Mouse (Mus musculus) lung, embryonic 15.5 days (tissue): ENCODE data around the gene Aadacl3. TPM values are rescaled to one million over a fixed set of nuclear protein-coding genes. Genes with fewer than 3 reads are reported as not detected.
A peak's percentile ranks its signal among the peaks of the same experiment; 100 is the strongest.

Experiments used
- ATAC-seq: fragments of 200-750 bp; cut with Nextera tagmentation; 2 replicates; pipeline ENCODE4 v1.8.0; 2017; ENCODE audit warnings: moderate number of reproducible peaks, borderline replicate concordance; ENCODE audit not compliant: low FRiP score, low TSS enrichment; ENCODE audit errors: extremely low read depth
- H3K27ac ChIP-seq: fragments of 300-500 bp; sonication (generic); 2 replicates; pipeline ENCODE4 v1.5.1; 2015; ENCODE audit warnings: moderate library complexity, mild to moderate bottlenecking, inconsistent platforms
- H3K27me3 ChIP-seq: fragments of 300-500 bp; sonication (generic); 2 replicates; pipeline ENCODE4 v1.6.1; 2015; ENCODE audit warnings: inconsistent platforms
- H3K36me3 ChIP-seq: fragments of 300-500 bp; sonication (generic); 2 replicates; pipeline ENCODE4 v1.6.1; 2015; ENCODE audit warnings: inconsistent platforms
- H3K4me1 ChIP-seq: fragments of 300-500 bp; sonication (generic); 2 replicates; pipeline ENCODE4 v1.6.1; 2015; ENCODE audit warnings: inconsistent platforms
- H3K4me2 ChIP-seq: fragments of 300-500 bp; sonication (generic); 2 replicates; pipeline ENCODE4 v1.6.1; 2015; ENCODE audit warnings: inconsistent platforms, mild to moderate bottlenecking, moderate library complexity
- H3K4me3 ChIP-seq: fragments of 300-500 bp; sonication (generic); 2 replicates; pipeline ENCODE4 v1.5.1; 2015; ENCODE audit warnings: mild to moderate bottlenecking, inconsistent platforms
- H3K9ac ChIP-seq: fragments of 300-500 bp; sonication (generic); 2 replicates; pipeline ENCODE4 v1.6.1; 2015; ENCODE audit warnings: inconsistent platforms
- H3K9me3 ChIP-seq: fragments of 300-500 bp; sonication (generic); 2 replicates; pipeline ENCODE4 v1.6.1; 2016; ENCODE audit warnings: inconsistent platforms
- WGBS: fragments of 180-500 bp; shearing (Covaris S2); methylation state at CpG from one replicate; pipeline ENCODE4 v1.1.7; 2015; 5-methylcytosine and 5-hydroxymethylcytosine counted together
- polyA plus RNA-seq: library from polyadenylated mRNA; unstranded; fragments of >200 nt; fragmentation: Nextera tagmentation; extraction: Ambion mirVana; gene quantifications from 2 replicates; pipeline ENCODE4 v1.2.1, GENCODE M21; 2015

Gene Aadacl3
- polyA plus RNA-seq, 1 experiment from 2014 or later: not detected

- 68% methylated on average over 5 of the region's 5 CpGs for WGBS
- Histone ChIP-seq H3K9me3 (no peaks in the 10 kb centered on the region), H3K36me3 (no peaks in the 10 kb centered on the region), H3K9ac (no peak overlapping the region), H3K4me1 (no peaks in the 10 kb centered on the region), H3K27me3 (no peaks in the 10 kb centered on the region), H3K4me3 (no peak overlapping the region), H3K27ac (no peak overlapping the region), H3K4me2 (no peak overlapping the region)
- ATAC-seq: no peak
Measured at GRCm38 (mm10) chr4:144424590-144424989, 39.0 kb downstream of the Aadacl3 start.

- Histone ChIP-seq H3K9ac (no peak overlapping the region), H3K36me3 (no peaks in the 10 kb centered on the region), H3K9me3 (no peaks in the 10 kb centered on the region), H3K27ac (no peak overlapping the region), H3K4me1 (no peaks in the 10 kb centered on the region), H3K27me3 (no peaks in the 10 kb centered on the region), H3K4me2 (no peak overlapping the region), H3K4me3 (no peak overlapping the region)
- no peak for ATAC-seq
Measured at GRCm38 (mm10) chr4:144420644-144421043, 42.9 kb downstream of the Aadacl3 start.

- H3K27ac ChIP-seq: no peak within 1 kb of the TSS
- no peak within 1 kb of the TSS for H3K4me3 ChIP-seq
- ATAC-seq: no peak
- 70% methylated on average over 9 of the region's 9 CpGs for WGBS
- no peaks in the 10 kb centered on the region for H3K36me3 ChIP-seq
- peaks cover 4% of the 10 kb centered on the region; the same call in 1 of the 2 replicates for H3K4me1 ChIP-seq
- no peak within 1 kb of the TSS for H3K9ac ChIP-seq
- no peaks in the 10 kb centered on the region for H3K9me3 ChIP-seq
- no peaks in the 10 kb centered on the region for H3K27me3 ChIP-seq
- no peak within 1 kb of the TSS for H3K4me2 ChIP-seq
Measured at GRCm38 (mm10) chr4:144408290-144408689, 55.3 kb downstream of the Aadacl3 start, which contains the start of gene Pramef12. TSS of gene Pramef12 (minus strand) at chr4:144408464.

- H3K9ac ChIP-seq: no peak overlapping the region
- no peak overlapping the region for H3K27ac ChIP-seq
- H3K4me1 ChIP-seq: peaks cover 4% of the 10 kb centered on the region; the same call in 1 of the 2 replicates
- no peaks in the 10 kb centered on the region for H3K9me3 ChIP-seq
- no peaks in the 10 kb centered on the region for H3K36me3 ChIP-seq
- no peaks in the 10 kb centered on the region for H3K27me3 ChIP-seq
- 50% methylated on average over 3 of the region's 3 CpGs for WGBS
- H3K4me3 ChIP-seq: no peak overlapping the region
- ATAC-seq: no peak
- H3K4me2 ChIP-seq: no peak overlapping the region
Measured at GRCm38 (mm10) chr4:144406261-144406660, 57.3 kb downstream of the Aadacl3 start.

- Histone ChIP-seq H3K4me1 (peaks cover 4% of the 10 kb centered on the region; the same call in 1 of the 2 replicates), H3K4me3 (peak overlapping the region; percentile 30), H3K27me3 (no peaks in the 10 kb centered on the region), H3K9ac (no peak overlapping the region), H3K27ac (peak overlapping the region; percentile 58; the same call in 1 of the 2 replicates), H3K4me2 (peak overlapping the region; percentile 54), H3K9me3 (no peaks in the 10 kb centered on the region), H3K36me3 (no peaks in the 10 kb centered on the region)
- whole genome bisulfite sequencing: 3% methylated on average over 16 of the region's 17 CpGs
- ATAC-seq: peak; percentile 84
Measured at GRCm38 (mm10) chr4:144404456-144405086, 59.0 kb downstream of the Aadacl3 start.

Other genes with a start within 250 kb of the Aadacl3 start
- not detected in 2 replicates for gene Pramel5, start 183.3 kb downstream of the Aadacl3 start, polyA plus RNA-seq
- not detected in 2 replicates for gene Gm13128, start 133.5 kb downstream of the Aadacl3 start, polyA plus RNA-seq
- gene Gm13119, start 105.8 kb downstream of the Aadacl3 start, polyA plus RNA-seq: not detected in 2 replicates
- gene Pramef20, start 85.8 kb downstream of the Aadacl3 start, polyA plus RNA-seq: not detected in 2 replicates
- 0.15 TPM in 1 of 2 replicates, not detected in the other for gene Pramef12, start 55.3 kb downstream of the Aadacl3 start, polyA plus RNA-seq
- not detected in 2 replicates for gene 1700012P22Rik, start 25.0 kb downstream of the Aadacl3 start, polyA plus RNA-seq
- not detected in 2 replicates for gene Gm9944, start 10.4 kb downstream of the Aadacl3 start, polyA plus RNA-seq
- gene 9430007A20Rik, start 56.1 kb upstream of the Aadacl3 start, polyA plus RNA-seq: not detected in 2 replicates
- gene Gm13124, start 101.4 kb upstream of the Aadacl3 start, polyA plus RNA-seq: not detected in 2 replicates
- gene Aadacl4, start 150.0 kb upstream of the Aadacl3 start, polyA plus RNA-seq: not detected in 2 replicates
- gene Gm436, start 222.6 kb upstream of the Aadacl3 start, polyA plus RNA-seq: not detected in 2 replicates